Mouse (Mus musculus) stomach, embryonic 16.5 days (tissue): ENCODE measurements around the gene Afap1l2. TPM values are rescaled to one million over a fixed set of nuclear protein-coding genes. Genes with fewer than 3 reads are reported as not detected.

Experiments
- ATAC-seq: fragments of 200-750 bp; cut with Nextera tagmentation; 2 replicates; pipeline ENCODE4 v1.8.0; 2017; ENCODE audit warnings: moderate number of reproducible peaks, moderate TSS enrichment; ENCODE audit not compliant: insufficient read depth, low FRiP score
- H3K27ac ChIP-seq: fragments of 300-500 bp; sonication (generic); 2 replicates; pipeline ENCODE4 v1.5.1; 2014; ENCODE audit warnings: low read length
- H3K27me3 ChIP-seq: fragments of 300-500 bp; sonication (generic); 2 replicates; pipeline ENCODE4 v1.6.1; 2014; ENCODE audit warnings: low read length, control low read depth, mixed read lengths; ENCODE audit not compliant: control insufficient read depth, insufficient read depth
- H3K36me3 ChIP-seq: fragments of 300-500 bp; sonication (generic); 2 replicates; pipeline ENCODE4 v1.6.1; 2014; ENCODE audit warnings: low read length; ENCODE audit not compliant: control insufficient read depth, insufficient read depth
- H3K4me1 ChIP-seq: fragments of 300-500 bp; sonication (generic); 2 replicates; pipeline ENCODE4 v1.6.1; 2014; ENCODE audit warnings: low read length, control low read depth, mixed read lengths; ENCODE audit not compliant: control insufficient read depth, insufficient read depth
- H3K4me2 ChIP-seq: fragments of 300-500 bp; sonication (generic); 2 replicates; pipeline ENCODE4 v1.6.1; 2014; ENCODE audit warnings: low read depth, low read length, mixed read lengths
- H3K4me3 ChIP-seq: fragments of 300-500 bp; sonication (generic); replicated peaks from 2 replicates; pipeline ENCODE4 v1.5.1; 2014; ENCODE audit warnings: mild to moderate bottlenecking, low read length
- H3K9ac ChIP-seq: fragments of 300-500 bp; sonication (generic); 2 replicates; pipeline ENCODE4 v1.6.1; 2014; ENCODE audit warnings: low read length
- H3K9me3 ChIP-seq: fragments of 300-500 bp; sonication (generic); replicated peaks from 2 replicates; pipeline ENCODE4 v1.6.1; 2016; ENCODE audit warnings: low read length, control low read depth; ENCODE audit not compliant: control insufficient read depth
- WGBS: fragments of 180-500 bp; shearing (Covaris S2); extraction: QIAGEN DNeasy Blood & Tissue Kit; methylation state at CpG from one replicate; pipeline ENCODE4 v1.1.7; 2014; 5-methylcytosine and 5-hydroxymethylcytosine counted together
- polyA plus RNA-seq: library from polyadenylated mRNA; unstranded; fragments of >200 nt; fragmentation: Nextera tagmentation; extraction: Ambion mirVana; gene quantifications from 2 replicates; pipeline ENCODE4 v1.2.1, GENCODE M21; 2015

Afap1l2 gene
- polyA plus RNA-seq, 1 experiment from 2014 or later, result 23.1 TPM

DNA sequence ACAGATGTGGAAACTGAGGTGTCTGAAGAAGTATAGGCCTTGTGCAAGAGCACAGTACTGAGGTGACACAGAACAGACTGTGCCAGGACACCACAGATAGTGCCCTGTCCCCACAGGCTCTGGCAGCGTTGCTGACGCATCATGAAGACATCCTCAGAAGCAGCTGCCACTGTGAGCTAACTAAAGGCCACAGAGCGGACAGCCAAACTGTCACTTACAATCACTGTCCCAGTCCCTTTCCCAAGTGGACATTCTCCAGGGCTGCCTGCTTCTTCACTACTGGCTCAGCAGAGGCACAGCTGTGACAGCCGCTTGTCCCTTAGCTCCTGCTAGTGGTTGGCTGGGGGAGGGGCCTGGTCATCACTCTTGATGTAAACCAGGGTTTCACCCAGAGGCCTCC lies 33.9 kb downstream of the Afap1l2 start:
- Histone ChIP-seq H3K9ac (no peak overlapping the region), H3K9me3 (no peaks in the 10 kb centered on the region), H3K27ac (peak overlapping the region; percentile 16; the same call in 1 of the 2 replicates), H3K27me3 (no peaks in the 10 kb centered on the region), H3K4me3 (no peak overlapping the region), H3K4me1 (peaks cover 36% of the 10 kb centered on the region), H3K4me2 (no peak overlapping the region), H3K36me3 (no peaks in the 10 kb centered on the region)
- 68% methylated on average over 4 of the region's 4 CpGs for whole genome bisulfite sequencing
- 0 out of 2 replicates have a peak, but pooled peaks have one; percentile 18 for ATAC-seq

DNA sequence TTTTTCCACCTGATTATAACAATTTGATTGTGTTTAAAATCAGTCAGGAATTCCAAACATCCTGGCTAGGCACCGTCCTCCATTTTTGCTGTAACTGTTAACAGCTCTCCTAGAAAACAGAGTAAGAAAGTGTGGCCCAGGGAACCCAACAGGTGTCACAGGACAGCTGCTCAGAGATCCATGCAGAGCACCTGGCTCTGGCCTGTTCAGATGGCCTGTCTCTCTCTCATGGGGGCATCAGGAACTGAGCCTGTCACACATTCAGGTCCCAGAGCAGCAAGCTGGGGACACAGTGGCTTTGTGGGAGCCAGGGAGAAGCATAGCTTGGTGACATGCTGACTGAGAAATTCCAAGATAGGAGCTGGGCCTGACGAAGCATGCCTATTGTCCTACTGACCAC lies 35.3 kb downstream of the Afap1l2 start:
- Histone ChIP-seq H3K9me3 (no peaks in the 10 kb centered on the region), H3K4me1 (peaks cover 30% of the 10 kb centered on the region), H3K4me3 (no peak overlapping the region), H3K27me3 (no peaks in the 10 kb centered on the region), H3K4me2 (no peak overlapping the region), H3K36me3 (no peaks in the 10 kb centered on the region), H3K9ac (no peak overlapping the region), H3K27ac (no peak overlapping the region)
- ATAC-seq, result no peak
- 66% methylated on average over 2 of the region's 2 CpGs for WGBS

DNA sequence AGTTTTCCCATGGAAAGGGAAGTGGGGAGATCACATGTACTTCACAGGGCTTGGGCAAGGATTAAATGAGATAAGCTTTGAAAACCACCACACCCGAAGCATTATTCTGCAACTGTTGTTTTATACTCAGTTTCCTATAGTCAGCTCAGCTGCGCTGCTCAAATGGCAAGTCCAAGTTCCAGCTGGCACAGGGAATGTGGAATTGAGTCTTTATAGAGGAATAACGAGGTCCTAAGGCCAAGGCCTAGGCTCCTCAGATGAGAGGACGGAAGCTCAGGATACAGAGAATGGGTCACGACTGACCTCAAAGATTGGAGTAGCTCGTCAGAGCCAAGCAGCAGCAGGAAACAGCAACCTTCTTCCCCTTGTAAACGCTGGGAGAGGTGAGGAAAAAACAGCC lies 36.7 kb downstream of the Afap1l2 start:
- Histone ChIP-seq H3K4me2 (no peak overlapping the region), H3K4me3 (no peak overlapping the region), H3K27ac (no peak overlapping the region; the same call in 1 of the 2 replicates), H3K9ac (no peak overlapping the region), H3K9me3 (no peaks in the 10 kb centered on the region), H3K36me3 (no peaks in the 10 kb centered on the region), H3K4me1 (peaks cover 17% of the 10 kb centered on the region), H3K27me3 (no peaks in the 10 kb centered on the region)
- 67% methylated on average over 7 of the region's 7 CpGs for WGBS
- no peak for ATAC-seq

DNA sequence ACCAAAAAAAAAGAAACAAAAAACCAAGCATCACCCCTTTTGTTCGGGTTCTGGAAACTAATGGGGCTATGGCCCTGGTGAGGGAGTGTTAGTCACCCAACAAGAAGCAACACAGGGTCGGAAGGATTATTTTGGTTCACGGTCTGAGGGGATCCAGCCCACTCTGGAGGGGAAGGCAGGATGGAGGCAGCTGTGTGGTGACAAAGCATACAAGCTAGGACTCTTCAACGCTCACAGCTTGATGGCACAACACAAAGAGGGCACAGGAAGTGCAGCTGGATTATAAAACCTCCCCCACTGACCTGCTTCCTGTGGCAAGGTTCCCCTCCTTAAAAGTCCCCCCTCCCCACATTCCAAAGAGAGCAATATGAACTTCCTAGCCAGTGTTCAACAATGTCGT lies 44.2 kb downstream of the Afap1l2 start:
- Histone ChIP-seq H3K36me3 (no peaks in the 10 kb centered on the region), H3K9ac (no peak overlapping the region), H3K27me3 (no peaks in the 10 kb centered on the region), H3K4me2 (no peak overlapping the region), H3K4me3 (no peak overlapping the region), H3K9me3 (no peaks in the 10 kb centered on the region), H3K4me1 (peaks cover 10% of the 10 kb centered on the region), H3K27ac (no peak overlapping the region)
- ATAC-seq, result no peak
- WGBS, result 50% methylated on average over 5 of the region's 5 CpGs

DNA sequence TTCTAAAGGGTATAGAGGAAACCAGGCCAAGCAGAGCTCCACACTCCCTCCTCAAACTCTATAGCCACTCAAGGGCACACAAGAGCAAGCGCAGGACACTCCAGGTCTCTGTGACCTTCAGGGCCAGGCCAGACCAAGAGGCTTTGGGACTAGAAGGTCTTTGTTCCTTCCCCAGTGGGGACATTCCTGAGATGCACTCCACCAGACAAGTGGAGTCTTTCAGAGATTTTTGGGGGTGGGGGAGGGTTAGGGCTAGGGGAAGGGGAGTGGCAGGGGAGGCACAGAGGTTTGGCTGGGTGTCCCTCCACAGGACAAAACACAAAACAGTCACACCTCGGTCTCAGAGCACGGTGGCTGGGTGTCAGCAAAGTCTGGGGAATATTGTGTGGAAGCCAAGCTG lies 48.4 kb downstream of the Afap1l2 start:
- Histone ChIP-seq H3K36me3 (no peaks in the 10 kb centered on the region), H3K9me3 (no peaks in the 10 kb centered on the region), H3K9ac (no peak overlapping the region; the same call in 1 of the 2 replicates), H3K4me3 (no peak overlapping the region), H3K27ac (peak overlapping the region; percentile 75), H3K27me3 (no peaks in the 10 kb centered on the region), H3K4me1 (peaks cover 25% of the 10 kb centered on the region), H3K4me2 (no peak overlapping the region)
- ATAC-seq, result no peak
- WGBS, result 62% methylated on average over 3 of the region's 3 CpGs

DNA sequence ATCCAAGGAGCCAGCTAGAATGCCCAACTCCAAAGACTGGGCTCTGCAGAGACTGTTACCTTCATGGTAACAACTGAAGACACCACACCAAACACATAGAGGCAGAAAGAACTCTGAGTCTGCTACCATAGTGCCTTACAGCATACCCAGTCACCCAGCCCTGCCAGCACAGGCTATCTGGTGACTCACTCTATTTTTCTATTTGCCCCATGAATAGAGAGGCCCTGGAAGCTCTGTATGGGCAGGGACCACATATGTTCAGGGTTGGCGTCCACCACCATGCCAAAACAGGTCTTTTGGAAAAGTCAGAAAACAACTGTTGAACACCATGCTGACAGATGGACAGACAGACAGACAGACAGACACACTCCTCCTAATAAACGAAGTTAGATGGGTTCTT lies 49.0 kb downstream of the Afap1l2 start:
- H3K4me3 ChIP-seq, result no peak overlapping the region
- no peaks in the 10 kb centered on the region for H3K27me3 ChIP-seq
- no peaks in the 10 kb centered on the region for H3K9me3 ChIP-seq
- no peak overlapping the region for H3K9ac ChIP-seq
- peaks cover 25% of the 10 kb centered on the region for H3K4me1 ChIP-seq
- 80% methylated on average over 2 of the region's 2 CpGs for WGBS
- H3K4me2 ChIP-seq, result peak overlapping the region; percentile 2; the same call in 1 of the 2 replicates
- H3K27ac ChIP-seq, result peak overlapping the region; percentile 75
- no peaks in the 10 kb centered on the region for H3K36me3 ChIP-seq
- ATAC-seq, result peak; percentile 24; the same call in 1 of the 2 replicates

DNA sequence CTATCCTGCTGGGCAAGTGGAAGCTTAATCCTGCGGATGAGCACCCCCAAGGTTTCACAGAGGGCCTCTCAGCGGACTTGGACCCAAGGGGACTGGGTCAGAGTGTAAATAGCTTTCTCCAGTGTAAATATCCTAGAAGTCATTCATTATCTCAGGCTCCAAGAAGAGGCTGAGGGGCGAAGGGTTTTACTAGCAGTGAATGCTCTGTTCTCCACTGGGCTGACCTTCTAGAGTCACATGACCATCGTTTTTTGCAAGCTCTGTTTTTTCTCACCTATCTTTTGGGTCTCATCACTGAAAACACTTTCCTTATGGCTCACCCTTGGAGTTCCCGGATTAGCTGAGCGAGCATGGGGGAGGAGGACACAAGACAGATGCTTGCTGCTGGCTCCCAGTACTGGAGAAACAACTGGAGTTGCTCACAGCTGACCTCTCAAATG lies 49.4 kb downstream of the Afap1l2 start:
- ATAC-seq, result peak; percentile 72

DNA sequence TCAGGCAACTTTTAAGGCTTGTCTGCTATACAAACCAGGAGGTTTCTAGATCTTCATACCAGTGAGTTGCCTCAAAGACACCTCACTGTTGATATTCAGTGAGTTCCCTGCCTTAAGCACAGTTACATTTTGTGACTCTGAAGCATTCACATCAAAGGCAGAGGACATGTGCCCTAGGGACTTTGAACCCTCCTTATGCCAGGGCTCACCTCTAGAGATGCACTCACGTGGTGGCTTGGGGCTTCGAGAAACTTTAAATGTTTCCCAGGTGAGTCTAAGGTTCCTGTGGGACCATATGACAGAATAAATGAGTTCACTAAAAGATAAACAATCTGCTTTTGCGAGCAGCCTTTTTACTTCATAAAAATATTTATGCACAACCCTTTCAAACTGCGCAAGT lies 50.0 kb downstream of the Afap1l2 start:
- no peak overlapping the region for H3K4me2 ChIP-seq
- no peak for ATAC-seq
- no peak overlapping the region for H3K9ac ChIP-seq
- H3K36me3 ChIP-seq, result no peaks in the 10 kb centered on the region
- no peaks in the 10 kb centered on the region for H3K27me3 ChIP-seq
- no peak overlapping the region for H3K4me3 ChIP-seq
- peak overlapping the region; percentile 48 for H3K27ac ChIP-seq
- H3K4me1 ChIP-seq, result peaks cover 25% of the 10 kb centered on the region
- H3K9me3 ChIP-seq, result no peaks in the 10 kb centered on the region
- 44% methylated on average over 4 of the region's 4 CpGs for WGBS

More for the DNA sequence above, 49.4 kb downstream of the Afap1l2 start:
- Histone ChIP-seq H3K4me1 (peaks cover 25% of the 10 kb centered on the region), H3K4me2 (peak overlapping the region; percentile 2; the same call in 1 of the 2 replicates), H3K4me3 (no peak overlapping the region), H3K27me3 (no peaks in the 10 kb centered on the region), H3K9me3 (no peaks in the 10 kb centered on the region), H3K9ac (no peak overlapping the region), H3K36me3 (no peaks in the 10 kb centered on the region), H3K27ac (peak overlapping the region; percentile 75)
- 23% methylated on average over 6 of the region's 6 CpGs for WGBS

DNA sequence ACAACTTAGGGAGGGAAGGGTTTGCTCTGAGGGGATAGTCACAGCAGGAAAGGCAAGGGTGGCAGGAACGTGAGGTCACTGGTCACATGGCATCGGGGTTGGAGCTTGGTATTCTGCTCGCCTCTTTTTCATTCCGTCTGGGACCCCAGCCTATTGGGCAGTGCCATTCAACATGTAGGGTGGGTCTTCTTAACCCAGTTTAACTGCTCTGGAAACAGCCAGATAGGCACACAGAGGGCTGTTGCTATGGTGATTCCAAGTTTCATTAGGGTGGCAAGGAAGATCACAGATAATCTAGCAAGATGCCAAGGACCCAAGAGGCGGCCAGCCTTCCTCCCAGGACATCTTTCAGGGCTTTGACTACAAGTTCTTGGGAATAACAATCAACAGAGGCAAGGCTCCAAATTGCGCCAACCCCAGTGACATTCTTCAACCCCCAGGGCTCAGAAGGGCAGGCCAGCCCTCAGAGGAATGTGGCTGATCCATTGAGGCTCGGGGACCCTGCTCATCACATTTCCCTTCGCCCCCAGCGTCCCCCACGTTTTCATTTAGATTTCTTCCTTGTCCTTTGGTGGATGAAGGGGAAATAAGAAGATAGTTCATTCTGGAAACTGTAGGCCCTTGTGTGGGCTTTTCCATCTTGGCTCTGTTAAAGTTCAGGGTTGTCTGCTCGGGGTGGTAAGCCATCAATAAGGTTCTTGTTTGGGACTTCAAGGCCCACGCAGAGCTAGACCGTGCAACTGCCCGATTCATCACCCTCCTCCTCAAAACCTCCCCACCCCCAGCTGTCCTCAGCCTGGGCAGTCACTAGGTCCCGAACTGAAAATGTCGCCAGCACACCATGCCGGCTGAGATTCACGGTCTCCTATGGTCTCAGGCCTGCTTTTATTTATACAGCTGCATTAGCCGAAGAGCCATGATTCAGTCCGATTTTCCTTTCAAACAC lies 52.2 kb downstream of the Afap1l2 start:
- Histone ChIP-seq H3K27ac (no peak overlapping the region), H3K27me3 (no peaks in the 10 kb centered on the region), H3K4me3 (no peak overlapping the region), H3K4me2 (no peak overlapping the region), H3K4me1 (peaks cover 25% of the 10 kb centered on the region), H3K9me3 (no peaks in the 10 kb centered on the region), H3K36me3 (no peaks in the 10 kb centered on the region), H3K9ac (no peak overlapping the region)
- 0 out of 2 replicates have a peak, but pooled peaks have one; percentile 22 for ATAC-seq
- 70% methylated on average over 20 of the region's 20 CpGs for whole genome bisulfite sequencing
